Mouse (Mus musculus) kidney, postnatal 4 days (tissue): ENCODE measurements around the gene Rabgef1.
A peak's percentile ranks its signal among the peaks of the same experiment; 100 is the strongest.

Source experiments
- DNase-seq, 2 experiments: peaks; one replicate each; pipeline ENCODE4 v3.0.0; 2021; ENCODE audit warnings: mixed read lengths in 2 of 2

The Rabgef1 gene

GRCm38 (mm10) chr5:130218336-130218735, 46.7 kb downstream of the Rabgef1 start:
- DNase-seq = no peak

- DNase-seq = no peak
These were observed 49.7 kb downstream of the Rabgef1 start for GRCm38 (mm10) chr5:130221316-130221715.

- no peak for DNase-seq
These were observed 50.2 kb downstream of the Rabgef1 start for GRCm38 (mm10) chr5:130221760-130222145.

GRCm38 (mm10) chr5:130222146-130223004, 50.8 kb downstream of the Rabgef1 start:
- peak; percentile 95 to 96 for DNase-seq

DNA sequence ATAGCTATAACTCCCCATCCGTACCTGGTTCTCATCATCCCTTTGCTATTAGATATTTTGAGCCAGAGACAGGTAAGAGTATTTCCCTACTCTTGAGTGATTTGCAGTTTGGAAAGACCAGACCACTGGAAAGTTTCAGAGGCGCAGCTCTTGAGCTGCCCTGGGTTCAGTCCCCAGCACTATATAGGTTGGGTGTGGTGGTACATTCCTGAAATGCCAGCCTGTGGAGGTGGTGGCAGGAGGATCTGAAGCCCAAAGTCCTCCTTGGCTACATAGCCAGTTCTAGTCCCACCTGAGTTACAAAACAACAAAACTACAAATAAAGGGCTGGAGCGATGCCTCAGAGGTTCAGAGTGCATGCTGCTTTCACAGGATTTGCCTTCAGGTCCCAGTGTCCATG, 55.2 kb downstream of the Rabgef1 start:
- no peak for DNase-seq

DNA sequence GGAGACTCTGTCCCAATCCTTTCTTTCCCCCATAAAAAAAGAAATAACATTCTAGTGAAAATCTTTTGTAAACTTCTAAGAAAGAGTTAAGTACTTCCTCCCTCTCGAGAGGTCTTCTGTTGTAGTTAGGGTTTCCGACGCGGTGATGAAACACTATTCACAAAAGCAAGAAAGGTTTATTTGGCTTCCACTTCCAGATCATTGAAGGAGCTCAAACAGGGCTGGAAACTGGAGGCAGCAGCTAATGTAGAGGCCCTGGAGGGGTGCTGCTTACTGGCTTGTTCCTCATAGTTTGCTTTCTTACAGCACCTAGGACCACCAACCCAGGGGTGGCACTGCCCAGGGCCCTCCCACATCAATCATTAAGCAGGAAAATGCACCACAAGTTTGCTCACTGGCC, 56.5 kb downstream of the Rabgef1 start:
- no peak for DNase-seq

DNA sequence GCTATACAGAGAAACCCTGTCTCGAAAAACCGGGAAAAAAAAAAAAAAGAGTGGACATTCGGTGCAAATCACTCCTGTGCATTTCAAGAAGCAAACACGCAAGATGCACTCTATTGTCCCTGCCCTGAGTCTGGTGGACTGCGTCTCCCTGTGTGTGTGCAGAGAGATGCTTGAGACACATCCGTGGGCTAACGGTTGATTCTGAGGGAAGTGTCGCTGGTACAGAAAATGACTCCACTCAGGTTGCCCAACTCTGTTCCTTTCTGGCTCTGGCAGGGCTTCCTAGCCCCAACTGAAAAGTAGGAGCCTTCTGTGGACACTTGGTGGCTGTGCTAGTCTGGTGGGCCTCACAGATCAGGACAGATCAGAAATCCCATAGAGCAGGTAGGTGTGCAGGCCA, 64.7 kb downstream of the Rabgef1 start:
- no peak for DNase-seq

DNA sequence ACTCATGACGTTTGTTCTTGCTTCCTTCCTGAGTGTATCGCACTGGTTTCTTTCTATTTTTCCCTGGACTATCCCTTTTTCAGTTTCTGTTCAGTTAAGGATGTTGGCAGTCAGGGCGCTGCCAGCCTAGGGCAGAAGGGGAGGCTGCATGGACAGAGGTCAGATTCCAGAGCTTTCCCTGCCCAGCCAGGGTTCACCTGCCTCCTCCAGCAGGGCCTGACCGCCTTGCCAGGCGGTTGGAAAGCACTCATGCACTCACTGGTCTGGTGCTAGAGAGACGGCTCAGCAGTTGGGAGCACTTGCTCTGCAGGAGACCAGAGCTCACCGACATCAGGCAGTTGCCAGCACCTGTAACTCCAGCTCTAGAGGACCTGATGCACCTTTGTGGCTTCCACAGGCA, 67.6 kb downstream of the Rabgef1 start:
- DNase-seq = peak in 1 of 2 experiments; percentile 50

GRCm38 (mm10) chr5:130239856-130240255, 68.3 kb downstream of the Rabgef1 start:
- no peak for DNase-seq

- DNase-seq = no peak
These were observed 69.8 kb downstream of the Rabgef1 start for GRCm38 (mm10) chr5:130241426-130241825.

DNA sequence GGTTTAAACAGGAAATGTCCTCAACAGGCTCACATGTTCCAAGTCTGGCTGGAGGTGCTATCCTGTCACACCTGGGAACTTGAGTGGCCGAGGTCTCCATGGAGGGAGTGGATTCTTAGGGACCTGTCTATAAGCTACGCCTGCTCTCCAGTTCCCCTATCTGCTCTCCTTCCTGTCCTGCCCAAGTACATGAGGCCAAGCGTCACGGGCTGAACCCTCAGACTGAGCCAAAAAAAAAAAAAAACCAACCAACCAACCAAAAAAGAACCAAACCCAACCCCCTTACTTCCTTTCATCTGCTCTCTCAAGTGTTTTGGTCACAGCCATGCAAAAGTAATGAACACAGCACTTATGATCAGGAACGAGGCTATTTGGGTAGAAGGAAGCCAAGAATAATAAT, 76.2 kb downstream of the Rabgef1 start:
- no peak for DNase-seq

DNA sequence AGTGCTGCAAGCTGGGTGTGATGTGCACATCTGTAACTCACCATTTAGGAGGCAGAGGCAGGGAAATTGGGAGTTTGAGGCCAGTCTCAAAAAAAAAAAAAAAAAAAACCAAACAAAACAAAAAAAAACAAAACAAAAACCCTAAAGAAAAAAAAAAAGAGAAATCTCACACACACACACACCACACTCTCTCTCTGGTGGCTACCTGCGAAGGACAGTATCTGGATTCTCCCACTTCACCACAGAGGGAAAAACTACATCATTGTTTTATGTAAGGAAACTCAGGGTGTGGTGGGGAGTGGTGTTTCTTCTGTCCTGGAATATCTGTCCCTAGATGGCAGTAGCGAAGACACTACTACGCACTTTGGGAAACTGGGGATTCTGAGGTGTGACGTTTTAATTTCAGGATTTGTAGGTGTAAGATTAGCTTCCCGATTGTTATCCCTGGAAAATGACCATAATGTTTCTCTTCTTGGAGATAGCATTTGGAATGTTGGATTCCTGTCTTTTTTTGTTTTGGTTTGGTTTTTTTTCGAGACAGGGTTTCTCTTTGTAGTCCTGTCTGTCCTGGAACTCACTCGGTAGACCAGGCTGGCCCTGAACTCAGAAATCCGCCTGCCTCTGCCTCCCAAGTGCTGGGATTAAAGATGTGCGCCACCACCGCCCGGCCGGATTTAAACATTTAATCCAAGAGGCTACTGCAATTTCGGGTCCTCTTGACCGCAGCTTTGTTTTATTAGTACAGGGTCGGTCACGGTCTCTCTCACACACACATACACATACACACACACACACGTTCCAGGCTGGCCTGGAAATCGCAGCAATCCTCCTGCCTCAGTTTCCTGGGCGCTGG, 82.8 kb downstream of the Rabgef1 start:
- no peak for DNase-seq

DNA sequence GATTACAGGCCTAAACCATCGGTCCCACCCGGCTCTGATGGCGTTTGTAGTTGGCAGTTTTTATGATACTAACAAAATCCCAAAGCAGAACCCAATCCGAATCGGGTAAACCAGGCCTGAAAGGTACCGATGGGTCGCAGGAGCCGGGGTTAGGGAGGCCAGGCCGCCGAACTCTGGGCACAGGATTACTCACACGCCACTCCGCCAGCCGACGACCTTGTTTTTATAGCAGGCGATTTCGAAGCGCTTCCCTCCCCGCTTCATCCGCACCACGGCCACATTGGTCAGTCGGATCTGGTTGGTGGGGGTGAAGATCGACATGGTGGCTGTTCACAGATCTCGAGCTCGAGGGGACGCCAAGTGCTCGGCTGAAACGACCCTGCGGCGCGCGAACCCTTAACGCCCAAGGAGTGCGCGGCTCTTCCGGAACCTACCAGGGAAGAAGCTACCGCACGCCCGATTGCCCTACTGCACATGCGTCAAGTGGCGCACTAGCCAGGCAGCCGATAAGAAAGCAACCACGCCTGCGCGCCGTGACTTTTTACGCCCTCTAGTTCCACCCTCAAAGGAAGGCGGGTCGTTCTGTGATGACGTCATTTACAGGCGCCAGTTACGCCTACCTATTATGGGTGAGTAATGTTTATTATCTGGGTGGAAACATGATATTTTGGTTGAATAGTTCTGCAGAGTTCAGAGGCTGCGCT, 83.6 kb downstream of the Rabgef1 start, which contains the start of the genes Sbds and Tyw1:
Sbds (minus strand) TSS at position 514 of the 704 bp plus-strand sequence.
Tyw1 (plus strand) TSS at position 603 of the 704 bp plus-strand sequence.
- DNase-seq = peak; percentile 98 to 99

- peak in 1 of 2 experiments; percentile 32 for DNase-seq
These were observed 84.4 kb downstream of the Rabgef1 start for GRCm38 (mm10) chr5:130255799-130256525.

GRCm38 (mm10) chr5:130256678-130257271, 85.2 kb downstream of the Rabgef1 start:
- peak; percentile 93 to 95 for DNase-seq

GRCm38 (mm10) chr5:130257303-130257702, 85.7 kb downstream of the Rabgef1 start:
- no peak for DNase-seq

- DNase-seq = no peak
These were observed 91.9 kb downstream of the Rabgef1 start for GRCm38 (mm10) chr5:130263454-130263853.
